Mouse (Mus musculus) embryonic facial prominence, embryonic 14.5 days (tissue): ENCODE measurements around the gene Disp3. TPM values are rescaled to one million over a fixed set of nuclear protein-coding genes. Genes with fewer than 3 reads are reported as not detected.

Experiments
- ATAC-seq: fragments of 200-750 bp; cut with Nextera tagmentation; 2 replicates; pipeline ENCODE4 v1.8.0; 2017; ENCODE audit warnings: low read depth, moderate number of reproducible peaks, moderate TSS enrichment
- DNase-seq: peaks from one replicate; pipeline ENCODE4 v3.0.0-alpha.2; 2015; ENCODE audit warnings: low spot score
- H3K27ac ChIP-seq: fragments of 300-500 bp; sonication (generic); replicated peaks from 2 replicates; pipeline ENCODE4 v1.5.1; 2014; ENCODE audit warnings: low read depth, mild to moderate bottlenecking, low read length, moderate library complexity
- H3K27me3 ChIP-seq: fragments of 300-500 bp; sonication (generic); replicated peaks from 2 replicates; pipeline ENCODE4 v1.6.1; 2014; ENCODE audit warnings: low read length; ENCODE audit not compliant: control insufficient read depth, insufficient read depth
- H3K36me3 ChIP-seq: fragments of 300-500 bp; sonication (generic); 2 replicates; pipeline ENCODE4 v1.6.1; 2014; ENCODE audit warnings: low read length, mixed read lengths; ENCODE audit not compliant: control insufficient read depth, insufficient read depth
- H3K4me1 ChIP-seq: fragments of 300-500 bp; sonication (generic); 2 replicates; pipeline ENCODE4 v1.6.1; 2014; ENCODE audit warnings: antibody characterized with exemption, low read length; ENCODE audit not compliant: control insufficient read depth, insufficient read depth
- H3K4me2 ChIP-seq: fragments of 300-500 bp; sonication (generic); 2 replicates; pipeline ENCODE4 v1.6.1; 2014; ENCODE audit warnings: low read depth, mild to moderate bottlenecking, low read length, moderate library complexity, mixed read lengths
- H3K4me3 ChIP-seq: fragments of 300-500 bp; sonication (generic); 2 replicates; pipeline ENCODE4 v1.5.1; 2014; ENCODE audit warnings: low read depth, mild to moderate bottlenecking, low read length
- H3K9ac ChIP-seq: fragments of 300-500 bp; sonication (generic); 2 replicates; pipeline ENCODE4 v1.6.1; 2014; ENCODE audit warnings: low read depth, mild to moderate bottlenecking, low read length, moderate library complexity, mixed read lengths
- H3K9me3 ChIP-seq: fragments of 300-500 bp; sonication (generic); 2 replicates; pipeline ENCODE4 v1.6.1; 2016; ENCODE audit warnings: low read length; ENCODE audit not compliant: control insufficient read depth
- WGBS: fragments of 180-500 bp; shearing (Covaris S2); extraction: QIAGEN DNeasy Blood & Tissue Kit; methylation state at CpG from one replicate; pipeline ENCODE4 v1.1.7; 2014; 5-methylcytosine and 5-hydroxymethylcytosine counted together
- polyA plus RNA-seq: library from polyadenylated mRNA; unstranded; fragments of >200 nt; fragmentation: Nextera tagmentation; extraction: Ambion mirVana; gene quantifications from 2 replicates; pipeline ENCODE4 v1.2.1, GENCODE M21; 2014

Gene Disp3
- polyA plus RNA-seq, 1 experiment from 2014 or later, result 0.15 TPM

GRCm38 (mm10) chr4:148249341-148249740 is 38.4 kb downstream of the Disp3 start:
- 54% methylated on average over 10 of the region's 10 CpGs for WGBS
- DNase-seq, result no peak
- Histone ChIP-seq H3K4me3 (no peak overlapping the region), H3K9ac (no peak overlapping the region), H3K27ac (no peak overlapping the region), H3K4me1 (no peaks in the 10 kb centered on the region), H3K27me3 (no peaks in the 10 kb centered on the region), H3K36me3 (no peaks in the 10 kb centered on the region), H3K4me2 (no peak overlapping the region), H3K9me3 (peaks cover 7% of the 10 kb centered on the region; the same call in 1 of the 2 replicates)
- ATAC-seq, result no peak

GRCm38 (mm10) chr4:148240387-148240786 is 47.4 kb downstream of the Disp3 start:
- Histone ChIP-seq H3K4me3 (no peak overlapping the region), H3K27ac (no peak overlapping the region), H3K36me3 (no peaks in the 10 kb centered on the region), H3K9me3 (peaks cover 2% of the 10 kb centered on the region; the same call in 1 of the 2 replicates), H3K27me3 (no peaks in the 10 kb centered on the region), H3K4me1 (no peaks in the 10 kb centered on the region), H3K9ac (no peak overlapping the region), H3K4me2 (no peak overlapping the region)
- 58% methylated on average over 9 of the region's 9 CpGs for WGBS
- ATAC-seq, result no peak
- no peak for DNase-seq

DNA sequence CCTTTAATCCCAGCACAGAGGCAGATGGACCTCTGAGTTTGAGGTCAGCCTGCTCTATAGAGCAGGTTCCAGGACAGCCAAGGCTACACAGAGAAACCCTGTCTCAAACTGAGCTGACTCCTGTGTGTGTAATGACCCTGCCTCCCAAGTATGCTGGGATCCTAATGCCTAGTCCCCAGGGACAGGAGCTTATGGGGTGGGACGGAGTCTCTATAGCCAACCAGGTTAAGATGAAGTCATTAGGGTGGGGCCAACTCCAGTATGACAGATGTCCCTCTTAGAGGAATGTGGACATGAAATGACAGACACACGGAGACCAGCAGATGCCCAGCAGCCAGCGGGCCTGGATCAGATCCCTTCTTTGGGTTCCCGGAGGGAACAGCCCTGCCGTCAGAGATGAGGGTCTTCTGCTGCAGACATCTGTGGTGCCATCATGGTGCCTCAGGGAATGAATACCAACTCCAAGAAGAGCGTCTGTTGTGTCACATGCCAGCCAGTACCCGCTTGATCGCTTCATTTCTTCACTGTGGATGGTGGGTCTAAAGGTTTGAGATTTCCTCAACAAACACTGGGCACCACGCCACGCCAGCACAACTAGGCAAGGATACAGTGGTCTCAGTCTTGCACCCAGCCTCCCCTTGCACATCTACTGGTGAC is 48.2 kb downstream of the Disp3 start:
- Histone ChIP-seq H3K27me3 (no peaks in the 10 kb centered on the region), H3K9me3 (no peaks in the 10 kb centered on the region), H3K27ac (no peak overlapping the region), H3K36me3 (no peaks in the 10 kb centered on the region), H3K4me2 (no peak overlapping the region), H3K4me1 (no peaks in the 10 kb centered on the region), H3K4me3 (no peak overlapping the region), H3K9ac (no peak overlapping the region)
- ATAC-seq (no peak), DNase-seq (no peak)
- 81% methylated on average over 10 of the region's 10 CpGs for WGBS

DNA sequence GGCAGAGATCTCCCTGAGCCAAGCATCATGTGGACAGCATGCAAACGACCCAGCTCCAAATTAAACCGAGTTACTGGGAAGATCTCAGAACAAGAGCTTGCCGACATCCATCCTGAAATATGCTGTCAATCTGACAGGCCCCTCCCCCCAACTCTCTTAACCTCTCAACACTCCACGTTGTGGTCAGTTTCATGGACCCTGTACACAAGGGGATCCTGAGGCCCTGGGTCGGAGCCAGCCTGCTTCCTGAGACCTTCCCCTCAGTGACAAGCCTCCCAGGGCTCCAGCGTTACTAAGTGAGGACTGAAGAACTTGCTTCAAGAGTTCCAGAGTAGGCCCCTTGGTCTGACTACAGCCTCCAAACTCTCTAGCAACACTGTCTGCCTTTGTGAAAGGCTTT is 48.8 kb downstream of the Disp3 start:
- Histone ChIP-seq H3K4me2 (no peak overlapping the region), H3K9ac (no peak overlapping the region), H3K36me3 (no peaks in the 10 kb centered on the region), H3K4me3 (no peak overlapping the region), H3K9me3 (no peaks in the 10 kb centered on the region), H3K4me1 (no peaks in the 10 kb centered on the region), H3K27ac (no peak overlapping the region), H3K27me3 (no peaks in the 10 kb centered on the region)
- DNase-seq (no peak), ATAC-seq (no peak)
- 49% methylated on average over 6 of the region's 6 CpGs for WGBS

DNA sequence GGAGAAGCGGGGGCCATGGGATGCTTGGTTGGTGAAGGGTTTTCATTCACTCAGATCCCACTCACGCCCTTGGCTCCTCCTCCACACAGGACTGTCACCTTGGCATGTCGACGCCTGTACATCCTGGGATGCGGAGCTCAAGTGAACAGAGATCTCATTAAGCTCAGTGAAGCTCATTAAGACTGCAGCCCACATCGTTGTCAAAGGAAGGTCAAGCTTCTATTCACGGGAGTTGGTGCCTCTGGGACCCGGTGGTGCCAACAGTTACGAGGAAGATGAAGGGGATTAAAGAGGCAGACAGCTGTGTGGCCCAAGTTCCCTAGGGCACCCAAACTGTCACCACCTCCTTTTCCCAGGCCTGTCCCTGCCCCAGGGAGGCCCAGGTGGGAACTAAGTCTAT is 49.5 kb downstream of the Disp3 start:
- Histone ChIP-seq H3K36me3 (no peaks in the 10 kb centered on the region), H3K27ac (no peak overlapping the region), H3K27me3 (no peaks in the 10 kb centered on the region), H3K4me2 (no peak overlapping the region), H3K4me3 (no peak overlapping the region), H3K9ac (no peak overlapping the region), H3K9me3 (no peaks in the 10 kb centered on the region), H3K4me1 (no peaks in the 10 kb centered on the region)
- WGBS, result 48% methylated on average over 9 of the region's 9 CpGs
- ATAC-seq (no peak), DNase-seq (no peak)

DNA sequence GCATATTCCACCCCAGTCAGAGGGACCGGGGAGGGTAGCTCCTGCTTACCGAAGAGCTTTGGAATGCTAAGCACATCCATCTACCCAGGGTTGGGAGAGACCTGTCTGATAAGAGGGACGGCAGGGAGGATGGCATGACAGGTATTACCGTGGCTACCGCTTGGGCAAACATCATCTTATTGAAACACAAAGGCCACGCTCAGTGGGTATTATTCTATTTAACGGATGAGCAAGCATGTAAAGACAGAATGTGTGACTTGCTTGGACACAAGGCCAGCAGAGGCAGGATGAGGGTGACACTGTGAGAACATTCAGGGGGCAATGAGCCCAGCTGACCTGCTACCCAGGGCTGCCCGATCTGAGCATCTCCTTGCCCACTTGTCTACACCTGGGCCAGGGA is 51.1 kb downstream of the Disp3 start:
- H3K4me1 ChIP-seq, result no peaks in the 10 kb centered on the region
- H3K4me2 ChIP-seq, result no peak overlapping the region
- H3K27ac ChIP-seq, result no peak overlapping the region
- WGBS, result 84% methylated on average over 8 of the region's 8 CpGs
- no peak for DNase-seq
- no peak overlapping the region for H3K4me3 ChIP-seq
- no peaks in the 10 kb centered on the region for H3K27me3 ChIP-seq
- H3K36me3 ChIP-seq, result no peaks in the 10 kb centered on the region
- no peak overlapping the region for H3K9ac ChIP-seq
- H3K9me3 ChIP-seq, result no peaks in the 10 kb centered on the region
- no peak for ATAC-seq

- 77% methylated on average over 9 of the region's 9 CpGs for WGBS
- Histone ChIP-seq H3K9ac (no peak overlapping the region), H3K27me3 (no peaks in the 10 kb centered on the region; the same call in 1 of the 2 replicates), H3K4me3 (no peak overlapping the region), H3K9me3 (no peaks in the 10 kb centered on the region), H3K4me1 (no peaks in the 10 kb centered on the region), H3K27ac (no peak overlapping the region), H3K36me3 (no peaks in the 10 kb centered on the region), H3K4me2 (no peak overlapping the region)
- ATAC-seq (no peak), DNase-seq (no peak)
Observed at GRCm38 (mm10) chr4:148233061-148233460, 54.7 kb downstream of the Disp3 start.

DNA sequence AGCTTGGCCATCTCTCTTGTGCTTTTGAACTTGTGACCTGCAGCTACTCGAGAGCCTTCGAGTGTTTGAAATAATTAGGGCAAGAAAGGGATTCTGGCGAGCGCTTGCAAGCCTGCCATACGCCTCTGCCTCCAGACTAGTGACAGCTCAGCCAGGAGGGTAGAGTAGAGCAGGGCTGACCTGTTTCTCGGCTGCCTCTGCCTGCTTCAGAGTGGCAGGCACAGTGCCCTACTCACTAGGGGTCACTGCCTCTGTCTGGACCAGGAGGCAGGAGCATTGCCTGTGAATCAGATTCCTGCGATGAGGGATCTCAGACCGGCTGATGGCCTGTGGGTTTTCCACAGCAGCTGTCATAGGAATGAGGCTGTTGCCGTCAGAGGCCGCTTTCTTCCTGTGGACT is 55.1 kb downstream of the Disp3 start:
- WGBS, result 46% methylated on average over 10 of the region's 10 CpGs

GRCm38 (mm10) chr4:148232124-148232523 is 55.6 kb downstream of the Disp3 start:
- 51% methylated on average over 4 of the region's 4 CpGs for WGBS
- ATAC-seq (no peak), DNase-seq (no peak)
- no peaks in the 10 kb centered on the region for H3K4me1 ChIP-seq
- no peak overlapping the region for H3K9ac ChIP-seq
- H3K9me3 ChIP-seq, result no peaks in the 10 kb centered on the region
- no peak overlapping the region for H3K27ac ChIP-seq
- H3K4me3 ChIP-seq, result no peak overlapping the region
- H3K27me3 ChIP-seq, result no peaks in the 10 kb centered on the region; the same call in 1 of the 2 replicates
- no peaks in the 10 kb centered on the region for H3K36me3 ChIP-seq
- no peak overlapping the region for H3K4me2 ChIP-seq

More for the DNA sequence above, 55.1 kb downstream of the Disp3 start:
- DNase-seq (no peak), ATAC-seq (peak; percentile 30; the same call in 1 of the 2 replicates)
- Histone ChIP-seq H3K4me1 (no peaks in the 10 kb centered on the region), H3K36me3 (no peaks in the 10 kb centered on the region), H3K4me3 (no peak overlapping the region), H3K9ac (no peak overlapping the region), H3K9me3 (no peaks in the 10 kb centered on the region), H3K27me3 (no peaks in the 10 kb centered on the region; the same call in 1 of the 2 replicates), H3K27ac (no peak overlapping the region), H3K4me2 (no peak overlapping the region)
